Mouse (Mus musculus): Measurements from ENCODE around the gene Pip4k2a.
"Not testable (repeated sequence)": the region's sequence is repeated elsewhere in the genome, so short reads cannot be mapped to it uniquely, and the experiment has no call there.

The Pip4k2a gene

GRCm38 (mm10) chr2:18998054-18998478 is at the start of gene Pip4k2a, which contains the start of gene 4930426L09Rik:
Pip4k2a (minus strand) TSS chr2:18998126.
4930426L09Rik (plus strand) TSS chr2:18998343.
- DNase-seq (ENCODE audit: low spot score), result peak; percentile 85

- no peak for DNase-seq (ENCODE audit: low spot score)
Measured at GRCm38 (mm10) chr2:19037907-19038570, 40.1 kb upstream of the Pip4k2a start.

GRCm38 (mm10) chr2:19037430-19037829 is 39.5 kb upstream of the Pip4k2a start:
- no peak for DNase-seq (ENCODE audit: low spot score)

- DNase-seq (ENCODE audit: low spot score), result no peak
Measured at GRCm38 (mm10) chr2:19024807-19025206, 26.9 kb upstream of the Pip4k2a start.

GRCm38 (mm10) chr2:19018034-19018433 is 20.1 kb upstream of the Pip4k2a start:
- no peak for DNase-seq (ENCODE audit: low spot score)

- no peak for DNase-seq (ENCODE audit: low spot score)
Measured at GRCm38 (mm10) chr2:19016839-19017238, 18.9 kb upstream of the Pip4k2a start.

- DNase-seq (ENCODE audit: low spot score), result no peak
Measured at GRCm38 (mm10) chr2:19016348-19016747, 18.4 kb upstream of the Pip4k2a start.

GRCm38 (mm10) chr2:19011443-19011842 is 13.5 kb upstream of the Pip4k2a start:
- no peak for DNase-seq (ENCODE audit: low spot score)

- DNase-seq (ENCODE audit: low spot score), result not testable (repeated sequence)
Measured at GRCm38 (mm10) chr2:19010541-19010940, 12.6 kb upstream of the Pip4k2a start.

GRCm38 (mm10) chr2:19007580-19007979 is 9.7 kb upstream of the Pip4k2a start:
- no peak for DNase-seq (ENCODE audit: low spot score)

- no peak for DNase-seq (ENCODE audit: low spot score)
Measured at GRCm38 (mm10) chr2:19006124-19006523, 8.2 kb upstream of the Pip4k2a start.

GRCm38 (mm10) chr2:19004801-19005200 is 6.9 kb upstream of the Pip4k2a start:
- no peak for DNase-seq (ENCODE audit: low spot score)

- DNase-seq (ENCODE audit: low spot score), result no peak
Measured at GRCm38 (mm10) chr2:18999395-18999794, 1.5 kb upstream of the Pip4k2a start.

GRCm38 (mm10) chr2:18997387-18997971 is 447 bp downstream of the Pip4k2a start:
- DNase-seq (ENCODE audit: low spot score), result peak; percentile 27

GRCm38 (mm10) chr2:18996451-18997211 is 1.3 kb downstream of the Pip4k2a start:
- peak; percentile 4 for DNase-seq (ENCODE audit: low spot score)

- DNase-seq (ENCODE audit: low spot score), result no peak
Measured at GRCm38 (mm10) chr2:18992512-18993510, 5.1 kb downstream of the Pip4k2a start.

GRCm38 (mm10) chr2:18988885-18989284 is 9.0 kb downstream of the Pip4k2a start:
- DNase-seq (ENCODE audit: low spot score), result no peak

- DNase-seq (ENCODE audit: low spot score), result no peak
Measured at GRCm38 (mm10) chr2:18985506-18985905, 12.4 kb downstream of the Pip4k2a start.

GRCm38 (mm10) chr2:18984095-18984847 is 13.7 kb downstream of the Pip4k2a start:
- DNase-seq (ENCODE audit: low spot score), result no peak

GRCm38 (mm10) chr2:18983546-18983945 is 14.4 kb downstream of the Pip4k2a start:
- DNase-seq (ENCODE audit: low spot score), result no peak

GRCm38 (mm10) chr2:18982581-18982980 is 15.3 kb downstream of the Pip4k2a start:
- DNase-seq (ENCODE audit: low spot score), result no peak

All from ovary, postnatal 14 days (tissue).